Mouse (Mus musculus): ENCODE data around the gene Esp4. TPM values are rescaled to one million over a fixed set of nuclear protein-coding genes. Genes with fewer than 3 reads are reported as not detected.

The Esp4 gene
- not detected in 2 replicates for polyA plus RNA-seq (2021; fragmentation: Nextera tagmentation)
- long read RNA-seq, experiment 1, result 0 reads
- long read RNA-seq, experiment 2, result 0 reads

GRCm38 (mm10) chr17:40598294-40598693, at the start of gene Esp4:
TSS of gene Esp4 (plus strand) at chr17:40598594.

DNA sequence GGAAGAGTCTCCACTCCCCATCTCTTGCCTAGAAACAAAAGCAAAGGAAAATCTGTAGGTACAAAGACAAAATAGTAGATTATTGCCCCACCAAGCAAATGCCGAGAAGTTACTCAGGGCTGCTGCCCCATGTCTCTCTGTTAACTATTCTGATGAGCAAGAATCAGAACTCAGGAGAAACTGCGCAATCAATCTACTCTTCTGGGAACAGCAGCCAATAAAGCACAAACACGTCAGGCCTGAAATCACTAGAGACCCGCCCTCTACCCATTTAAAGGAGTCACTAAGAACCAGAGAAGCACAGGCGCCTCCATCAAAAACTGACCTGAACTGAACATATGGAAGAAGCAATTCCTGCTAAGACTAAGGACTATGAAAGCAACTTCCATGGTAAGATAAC, 37.2 kb upstream of the Esp4 start, which contains the start of gene Esp6:
Gene Esp6, plus strand, starts transcription at position 301 of the 400 bp plus-strand sequence.

GRCm38 (mm10) chr17:40631775-40632174, 33.4 kb downstream of the Esp4 start, which contains the start of gene Esp3:
TSS of gene Esp3 (plus strand) at chr17:40632075.

Other genes starting within 250 kb of the Esp4 start
- gene Esp8, start 78.6 kb upstream of the Esp4 start, polyA plus RNA-seq (2021; fragmentation: Nextera tagmentation), result not detected in 2 replicates
- not detected in 2 replicates for gene Esp6, start 37.1 kb upstream of the Esp4 start, polyA plus RNA-seq (2021; fragmentation: Nextera tagmentation)
- gene Esp3, start 33.5 kb downstream of the Esp4 start, polyA plus RNA-seq (2021; fragmentation: Nextera tagmentation), result not detected in 2 replicates
- gene Esp1, start 128.5 kb downstream of the Esp4 start, polyA plus RNA-seq (2021; fragmentation: Nextera tagmentation), result not detected in 2 replicates
- gene Crisp2, start 208.4 kb downstream of the Esp4 start, polyA plus RNA-seq (2021; fragmentation: Nextera tagmentation), result not detected in 2 replicates
- gene Rhag, start 212.5 kb downstream of the Esp4 start, polyA plus RNA-seq (2021; fragmentation: Nextera tagmentation), result not detected in 2 replicates

All from layer of hippocampus, adult 6 months (tissue).